Mouse (Mus musculus) gastrocnemius, postnatal 25 days (tissue): ENCODE data around the gene Trim24. TPM values are rescaled to one million over a fixed set of nuclear protein-coding genes. Genes with fewer than 3 reads are reported as not detected.

Experiments
- total RNA-seq, 2 experiments: library from RNA; stranded (reverse); gene quantifications; 1 replicate in 1 of 2; 2 replicates in 1 of 2; pipeline ENCODE4 v1.2.3; 2021

Gene Trim24
- total RNA-seq, 2 experiments from 2014 or later = 25.4 to 26.8 TPM

Other genes with a start within 250 kb of the Trim24 start
- gene Svopl, start 176.2 kb downstream of the Trim24 start, total RNA-seq = under 1 TPM; 0.20 to 0.27 TPM
- not detected for gene Tmem213, start 238.4 kb downstream of the Trim24 start, total RNA-seq